Mouse (Mus musculus) R1 (cell line): ENCODE results near the gene Gm8362.
"Not testable (repeated sequence)": the region's sequence is repeated elsewhere in the genome, so short reads cannot be mapped to it uniquely, and the experiment has no call there.

Experiments
- DNase-seq: peaks from one replicate; pipeline ENCODE4 v3.0.0-alpha.2; 2018; ENCODE audit warnings: low read depth, low spot score

The Gm8362 gene

GRCm38 (mm10) chr14:6774311-6774710 lies at the start of gene Gm8362:
TSS of gene Gm8362 (minus strand) at chr14:6774411.
- not testable (repeated sequence) for DNase-seq

- DNase-seq, result not testable (repeated sequence)
Observed at GRCm38 (mm10) chr14:6823297-6823696, 49.1 kb upstream of the Gm8362 start.

GRCm38 (mm10) chr14:6757231-6757536 lies 17.0 kb downstream of the Gm8362 start:
- not testable (repeated sequence) for DNase-seq

GRCm38 (mm10) chr14:6756384-6757230 lies 17.6 kb downstream of the Gm8362 start:
- peak; percentile 19 for DNase-seq

GRCm38 (mm10) chr14:6742232-6742631 lies 32.0 kb downstream of the Gm8362 start, which contains the start of gene Gm3636:
TSS of gene Gm3636 (minus strand) at chr14:6742332.
- DNase-seq, result not testable (repeated sequence)

- not testable (repeated sequence) for DNase-seq
Observed at GRCm38 (mm10) chr14:6720151-6720550, 54.1 kb downstream of the Gm8362 start, which contains the start of gene Gm8050. TSS of gene Gm8050 (minus strand) at chr14:6720251.
